Mouse (Mus musculus) cerebellum, postnatal 10 days (tissue): ENCODE data around the gene Scap.
"Not testable (repeated sequence)": the region's sequence is repeated elsewhere in the genome, so short reads cannot be mapped to it uniquely, and the experiment has no call there.

ENCODE experiments used
- DNase-seq, 2 experiments: peaks; one replicate each; pipeline ENCODE4 v3.0.0; 2021; ENCODE audit warnings: mixed read lengths in 2 of 2

The Scap gene

DNA sequence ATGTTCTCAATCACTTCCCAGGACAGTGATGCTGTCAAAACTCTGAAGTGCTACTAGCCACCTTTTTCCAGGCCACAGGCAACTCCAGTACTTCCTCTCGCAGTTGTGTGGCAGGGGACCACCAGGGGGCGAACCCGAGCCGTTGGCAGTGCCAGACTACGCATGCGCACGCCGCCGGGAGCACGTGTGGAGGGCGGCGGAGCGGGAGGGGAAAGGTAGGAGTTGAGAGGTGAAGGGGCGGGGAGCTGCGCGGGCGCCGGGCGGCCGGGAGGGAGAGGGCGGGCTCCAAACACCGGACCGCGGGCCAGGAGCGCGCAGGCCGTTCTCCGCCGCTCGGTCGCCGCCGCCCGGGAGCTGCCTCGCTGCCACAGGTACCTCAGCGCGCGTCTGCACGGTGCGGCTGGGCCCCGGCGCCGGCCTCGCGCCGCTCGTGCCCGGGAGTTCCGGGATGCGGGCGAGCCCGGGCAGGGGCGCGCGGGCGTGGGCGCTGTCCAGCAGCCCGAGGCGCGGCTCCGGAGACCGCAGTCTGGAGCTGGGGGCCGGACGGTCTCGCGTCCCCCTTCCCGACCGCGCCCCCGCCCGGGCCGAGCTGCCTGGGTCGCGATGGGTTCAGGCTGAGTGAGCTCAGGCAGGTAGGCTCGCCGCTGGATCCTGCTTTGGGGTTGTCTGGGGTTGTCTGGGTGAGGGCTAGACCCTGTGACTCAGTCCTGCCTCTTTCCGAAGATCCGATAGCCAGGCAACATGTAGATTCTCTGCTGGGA lies at the start of gene Scap:
Gene Scap, plus strand, starts transcription at position 154 of the 761 bp plus-strand sequence.
- peak; percentile 99 to 100 for DNase-seq

DNA sequence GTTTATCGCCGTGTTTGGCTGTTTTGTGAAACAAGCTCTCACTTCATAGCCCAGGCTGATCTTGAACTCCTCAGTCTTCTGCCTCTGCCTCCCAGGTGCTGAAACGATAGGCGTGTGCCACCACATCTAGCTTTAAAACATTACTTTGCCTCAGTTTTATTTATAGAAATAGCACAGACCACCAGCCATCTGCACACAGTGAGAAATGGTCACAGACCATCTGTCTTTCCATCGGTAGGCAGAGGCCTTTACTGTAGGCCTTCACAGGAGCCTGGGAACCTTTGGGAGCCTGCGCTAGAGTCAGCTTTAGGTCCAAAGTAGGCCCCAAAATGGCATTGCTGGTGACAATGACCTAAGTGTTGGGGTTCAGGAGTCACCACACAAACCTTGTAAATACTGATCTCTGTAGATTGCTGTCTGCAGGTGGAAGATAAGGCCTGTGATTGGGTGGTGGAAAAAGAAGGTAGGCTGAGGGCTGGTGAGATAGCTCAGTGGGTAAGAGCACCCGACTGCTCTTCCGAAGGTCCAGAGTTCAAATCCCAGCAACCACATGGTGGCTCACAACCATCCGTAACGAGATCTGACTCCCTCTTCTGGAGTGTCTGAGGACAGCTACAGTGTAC lies 48.9 kb upstream of the Scap start:
- DNase-seq, result peak in 1 of 2 experiments; percentile 47

DNA sequence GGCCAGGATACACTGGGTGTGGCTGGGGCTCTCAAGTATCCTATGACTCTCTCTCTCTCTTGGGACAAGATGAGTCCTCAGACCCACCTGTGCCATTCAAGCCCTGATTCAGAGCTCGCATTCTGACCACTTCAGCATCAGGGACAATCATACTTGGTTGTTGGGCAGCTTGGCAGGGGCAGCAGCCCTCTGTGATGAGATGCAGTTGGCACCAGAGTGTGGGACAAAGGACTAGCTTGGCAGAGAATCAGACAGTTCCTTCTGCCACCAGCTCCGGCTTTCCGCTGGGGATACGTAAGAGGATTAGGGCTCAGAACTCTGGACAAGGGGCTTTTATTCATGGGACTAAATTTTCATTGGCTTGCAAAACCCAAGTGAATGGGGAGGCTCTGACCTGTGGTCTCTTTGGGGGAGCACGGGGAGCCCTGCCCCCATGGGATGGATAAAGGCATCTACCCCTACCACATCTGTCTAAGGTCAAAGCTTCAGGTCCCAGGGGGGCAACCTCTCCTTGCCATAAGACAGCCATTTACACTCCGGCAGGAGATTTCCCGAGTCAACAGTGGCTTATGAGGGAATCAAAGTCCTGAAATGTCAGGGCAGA lies 45.7 kb upstream of the Scap start:
- DNase-seq, result peak; percentile 87

GRCm38 (mm10) chr9:110293254-110293718 lies 39.8 kb upstream of the Scap start:
- peak; percentile 69 to 77 for DNase-seq

- DNase-seq, result no peak
Measured at GRCm38 (mm10) chr9:110293873-110294415, 39.1 kb upstream of the Scap start.

- DNase-seq, result no peak
Measured at GRCm38 (mm10) chr9:110294786-110295185, 38.3 kb upstream of the Scap start.

GRCm38 (mm10) chr9:110296867-110297627 lies 36.0 kb upstream of the Scap start:
- DNase-seq, result peak; percentile 90 to 94

DNA sequence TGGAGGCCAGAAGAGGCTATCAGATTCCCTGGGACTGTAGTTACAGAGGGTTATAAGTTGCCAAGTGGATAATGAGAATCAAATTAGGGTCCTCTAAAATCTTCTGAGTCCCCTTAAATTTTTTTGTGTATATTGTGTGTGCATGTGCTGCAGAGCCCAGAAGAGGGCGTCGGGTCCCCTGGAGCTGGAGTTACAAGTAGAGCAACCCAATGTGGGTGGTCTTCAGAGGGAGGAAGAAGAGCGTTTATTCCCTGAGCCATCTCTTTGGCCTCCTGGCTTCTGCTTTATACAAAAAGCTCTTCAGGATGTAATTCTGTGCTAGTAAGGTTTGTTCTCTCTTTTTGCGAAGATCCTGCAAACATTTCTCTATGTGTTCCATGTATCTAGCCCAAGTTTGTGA lies 28.6 kb upstream of the Scap start:
- DNase-seq, result peak; percentile 57 to 63

DNA sequence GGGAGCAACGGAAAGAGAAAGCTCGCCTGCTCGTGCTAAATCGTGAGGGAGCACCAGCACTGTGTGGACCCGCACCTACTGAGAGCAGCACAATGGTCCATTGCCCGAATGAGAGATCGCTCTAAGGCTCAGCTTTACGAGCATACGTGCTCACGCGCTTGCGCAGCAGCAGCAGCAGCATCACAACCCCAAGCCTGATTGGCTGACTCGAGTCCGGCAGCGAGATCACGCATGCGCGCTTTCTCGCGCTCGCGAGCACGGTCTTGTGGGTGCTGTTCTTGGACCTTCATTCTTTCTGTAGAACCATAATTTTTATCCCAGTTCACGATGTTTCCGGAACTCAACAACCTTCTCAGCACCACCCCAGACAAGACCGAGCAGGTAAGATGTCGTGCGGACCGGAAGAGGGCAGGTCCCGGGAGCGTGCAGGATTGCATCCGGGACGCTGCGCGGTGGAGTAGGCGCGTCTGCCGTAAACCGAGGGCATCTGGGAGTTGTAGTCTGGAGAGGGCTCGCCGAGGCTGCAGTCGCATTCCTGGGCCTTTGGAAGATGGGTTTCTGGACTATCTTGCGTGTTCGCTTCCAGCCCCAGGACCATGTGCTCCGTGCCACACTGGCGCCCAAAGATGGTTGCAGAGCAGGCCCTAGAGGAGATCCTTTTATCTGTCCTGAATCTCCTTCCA lies 28.0 kb upstream of the Scap start, which contains the start of gene Elp6:
Gene Elp6, plus strand, starts transcription at position 205 of the 683 bp plus-strand sequence.
- DNase-seq, result peak; percentile 94

GRCm38 (mm10) chr9:110306371-110306770 lies 26.7 kb upstream of the Scap start:
- no peak for DNase-seq

DNA sequence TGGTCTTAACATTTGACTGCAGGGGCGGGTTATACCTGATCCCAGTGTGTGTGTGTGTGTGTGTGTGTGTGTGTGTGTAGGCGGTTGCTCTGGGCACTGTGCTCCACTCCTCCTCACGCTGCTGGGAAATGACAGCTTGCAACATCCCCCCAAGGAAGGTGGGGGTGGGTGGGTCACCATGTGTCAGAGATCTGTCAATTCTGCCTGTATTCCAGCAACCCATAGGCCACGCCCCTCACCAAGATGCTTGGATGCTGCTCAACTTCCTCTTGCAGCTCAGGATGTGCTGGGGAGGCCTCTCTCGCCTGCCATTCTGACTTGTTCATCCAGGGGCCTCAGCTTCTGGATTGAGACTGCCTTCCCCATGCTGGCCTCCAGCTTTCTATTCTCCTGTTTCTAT lies 18.4 kb upstream of the Scap start:
- DNase-seq, result peak; percentile 85

DNA sequence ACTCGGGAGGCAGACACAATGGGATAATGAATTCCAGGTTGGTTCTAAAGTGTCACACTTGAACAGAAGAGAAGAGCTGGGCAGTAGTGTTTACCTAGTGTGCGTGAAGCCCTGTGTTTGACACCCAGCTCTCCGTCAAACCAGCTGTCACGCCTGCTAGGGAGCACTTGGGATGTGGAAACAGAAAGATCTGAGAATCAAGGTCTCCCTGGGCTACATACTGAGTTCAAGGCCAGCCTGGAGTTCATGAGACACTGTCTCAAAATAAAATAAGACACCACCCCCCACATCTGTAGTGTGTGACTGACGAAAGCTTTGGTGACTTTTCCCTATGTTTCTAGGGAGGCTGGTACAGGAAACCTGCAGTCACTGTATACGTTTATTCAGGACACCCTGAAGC lies 17.7 kb upstream of the Scap start:
- no peak for DNase-seq

DNA sequence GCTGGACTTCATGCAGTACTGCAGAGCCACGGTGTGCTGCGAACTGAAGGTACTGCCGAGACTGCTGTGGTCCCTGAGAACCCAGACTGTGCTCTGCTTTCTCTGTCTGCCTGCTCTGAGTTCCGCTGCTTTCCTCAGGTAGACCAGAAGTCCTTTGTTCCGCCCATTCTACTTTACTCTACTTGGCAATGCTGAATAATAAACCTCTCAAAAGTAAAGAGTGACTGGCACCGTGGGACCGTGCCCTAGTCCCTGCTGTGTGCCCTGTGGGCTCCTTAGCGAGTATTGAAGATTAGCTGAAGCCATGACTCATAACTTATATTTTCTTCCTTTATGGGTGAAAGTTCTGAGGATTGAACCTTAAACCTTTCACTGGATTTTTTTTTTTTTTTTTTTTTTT lies 17.2 kb upstream of the Scap start:
- no peak for DNase-seq

GRCm38 (mm10) chr9:110316503-110316902 lies 16.6 kb upstream of the Scap start:
- no peak for DNase-seq

DNA sequence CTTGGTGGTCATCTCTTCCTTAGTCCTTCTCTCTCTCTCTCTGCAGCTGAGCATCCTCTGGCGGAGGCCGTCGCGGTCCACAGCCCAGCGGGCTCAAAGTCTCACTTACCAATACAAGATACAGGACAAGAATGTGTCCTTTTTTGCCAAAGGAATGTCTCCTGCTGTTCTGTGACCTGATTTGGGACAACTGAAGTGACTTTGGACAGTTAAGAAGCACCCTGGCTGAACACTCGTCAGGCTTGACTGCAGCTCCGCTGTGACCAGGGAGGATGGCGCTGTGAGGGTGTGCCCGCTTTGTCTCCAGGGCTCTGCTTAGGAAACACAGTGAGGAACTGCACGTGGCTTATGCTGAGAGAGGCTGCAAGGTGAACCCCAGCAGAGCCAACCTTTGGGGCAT lies 12.3 kb upstream of the Scap start:
- DNase-seq, result no peak

DNA sequence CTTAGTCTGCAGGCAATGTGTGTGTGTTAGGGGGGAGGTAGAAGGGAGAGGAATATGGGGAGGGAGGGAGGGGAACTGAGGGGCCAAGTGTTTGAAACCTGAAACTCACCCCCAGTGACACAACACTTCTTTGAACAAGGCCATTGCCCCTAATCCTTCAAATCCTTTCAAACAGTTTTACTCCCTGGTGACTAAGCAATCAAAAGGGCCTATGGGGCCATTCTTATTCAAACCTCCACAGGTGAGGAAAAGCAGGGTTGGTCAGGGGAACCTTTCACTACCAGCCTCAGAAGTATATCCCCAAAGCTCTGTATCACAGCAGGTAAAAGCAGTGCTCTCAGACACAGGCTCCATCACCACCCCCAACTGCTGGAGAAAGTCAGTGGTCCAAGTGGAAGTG lies 10.1 kb upstream of the Scap start:
- no peak for DNase-seq

DNA sequence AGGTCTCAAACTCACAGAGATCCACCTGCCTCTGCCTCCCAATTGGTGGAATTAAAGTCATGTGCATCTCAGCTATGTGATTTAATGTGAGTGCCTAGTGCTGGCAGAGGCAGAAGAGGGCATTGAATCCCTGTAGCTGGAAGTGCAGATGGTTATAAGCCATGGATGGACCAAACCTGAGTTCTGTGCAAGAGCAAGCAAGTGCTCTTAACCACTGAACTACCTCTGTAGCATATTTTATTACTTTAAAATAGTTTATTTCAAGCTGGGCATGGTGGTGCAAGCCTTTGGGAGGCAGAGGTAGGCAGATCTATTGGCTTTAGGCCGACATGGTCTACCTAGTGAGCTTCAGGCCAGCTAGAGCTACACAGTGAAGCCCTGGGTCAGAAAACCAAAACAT lies 8.9 kb upstream of the Scap start:
- no peak for DNase-seq

DNA sequence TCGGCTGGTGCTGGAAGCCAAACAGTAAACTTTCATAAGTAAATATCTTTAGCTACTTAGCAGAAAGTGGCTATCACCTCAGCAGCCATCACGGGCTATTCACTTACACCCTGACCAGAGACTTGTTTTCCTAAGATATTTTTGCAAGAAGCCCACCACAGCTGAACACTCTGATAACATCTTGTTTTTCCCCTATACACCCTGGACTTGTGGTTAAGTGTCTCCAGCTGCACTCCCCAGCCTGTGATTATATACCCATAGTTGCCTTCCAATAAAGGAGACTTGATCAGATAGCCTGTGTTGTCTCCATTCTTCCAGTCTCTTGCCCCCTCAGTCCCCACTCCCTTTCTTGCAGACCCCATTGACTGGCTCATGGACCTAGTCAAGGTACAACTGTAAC lies 4.9 kb upstream of the Scap start:
- no peak for DNase-seq

GRCm38 (mm10) chr9:110328946-110329630 lies 4.0 kb upstream of the Scap start:
- DNase-seq, result no peak

DNA sequence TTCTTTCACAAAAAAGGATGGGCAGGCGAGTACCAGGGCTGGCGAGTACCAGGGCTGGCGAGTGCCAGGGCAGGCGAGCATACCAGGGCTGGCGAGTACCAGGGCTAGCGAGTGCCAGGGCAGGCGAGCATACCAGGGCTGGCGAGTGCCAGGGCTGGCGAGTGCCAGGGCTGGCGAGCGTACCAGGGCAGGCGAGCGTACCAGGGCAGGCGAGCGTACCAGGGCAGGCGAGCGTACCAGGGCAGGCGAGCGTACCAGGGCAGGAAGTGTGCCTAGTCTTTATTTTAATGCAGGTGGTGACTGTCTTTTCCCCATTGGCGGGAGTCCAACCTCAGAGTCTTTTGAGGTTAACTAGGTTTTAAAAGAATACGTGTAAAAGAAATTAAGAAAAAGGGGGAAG lies 3.4 kb upstream of the Scap start:
- peak; percentile 58 to 71 for DNase-seq

GRCm38 (mm10) chr9:110330341-110330740 lies 2.7 kb upstream of the Scap start:
- DNase-seq, result no peak

DNA sequence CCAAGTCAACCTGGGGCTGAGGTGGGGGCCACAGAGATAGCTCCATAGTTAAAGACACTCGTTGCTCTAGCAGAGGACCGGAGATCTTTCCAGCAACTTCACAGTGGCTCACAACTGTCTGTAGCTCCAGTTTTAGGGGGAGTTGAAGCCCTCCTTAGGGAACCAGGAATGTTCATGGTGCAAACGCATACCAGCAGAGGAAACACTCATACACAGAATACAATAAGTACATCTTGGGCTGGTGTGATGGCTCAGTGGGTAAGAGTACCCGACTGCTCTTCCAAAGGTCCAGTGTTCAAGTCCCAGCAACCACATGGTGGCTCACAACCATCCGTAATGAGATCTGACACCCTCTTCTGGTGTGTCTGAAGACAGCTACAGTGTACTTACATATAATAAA lies 2.2 kb upstream of the Scap start:
- DNase-seq, result not testable (repeated sequence)
